Mouse (Mus musculus) testis, adult 2 months (tissue): ENCODE data around the gene Tmem88b. TPM values are rescaled to one million over a fixed set of nuclear protein-coding genes. Genes with fewer than 3 reads are reported as not detected.

ENCODE experiments used
- H3K27ac ChIP-seq: fragments of 200-500 bp; 2 replicates; pipeline ENCODE4 v1.5.1; 2012; ENCODE audit warnings: low read depth, low read length; ENCODE audit not compliant: control insufficient read depth, insufficient read depth
- H3K27me3 ChIP-seq: fragments of 200-500 bp; 2 replicates; pipeline ENCODE4 v1.6.1; 2012; ENCODE audit warnings: mild to moderate bottlenecking, low read length, moderate library complexity; ENCODE audit not compliant: control insufficient read depth, insufficient read depth
- H3K36me3 ChIP-seq: fragments of 200-500 bp; 2 replicates; pipeline ENCODE4 v1.6.1; 2012; ENCODE audit warnings: mild to moderate bottlenecking, low read length; ENCODE audit not compliant: control insufficient read depth, insufficient read depth
- H3K4me1 ChIP-seq: fragments of 200-500 bp; 2 replicates; pipeline ENCODE4 v1.6.1; 2012; ENCODE audit warnings: low read length; ENCODE audit not compliant: control insufficient read depth, insufficient read depth
- H3K4me3 ChIP-seq: fragments of 200-500 bp; 2 replicates; pipeline ENCODE4 v1.5.1; 2012; ENCODE audit warnings: low read depth, mild to moderate bottlenecking, low read length, moderate library complexity, mixed read lengths; ENCODE audit not compliant: control insufficient read depth
- CTCF ChIP-seq: fragments of 200-500 bp; IDR thresholded peaks from 2 replicates; pipeline ENCODE4 v1.5.1; 2012; ENCODE audit warnings: low read depth, mild to moderate bottlenecking, inconsistent platforms, low read length, moderate library complexity; ENCODE audit not compliant: control insufficient read depth, insufficient read depth, insufficient replicate concordance
- POLR2A ChIP-seq: fragments of 200-500 bp; IDR thresholded peaks from 2 replicates; pipeline ENCODE4 v1.6.1; 2012; ENCODE audit warnings: low read depth, mild to moderate bottlenecking, inconsistent platforms, low read length, moderate library complexity; ENCODE audit not compliant: control insufficient read depth
- polyA plus RNA-seq: library from polyadenylated mRNA; depleted of rRNA; stranded (reverse); fragments of >200 nt; gene quantifications from 2 replicates; pipeline ENCODE4 v1.2.3, GENCODE M21; 2012

Tmem88b gene
- polyA plus RNA-seq, 1 experiment, result 1.0 TPM

DNA sequence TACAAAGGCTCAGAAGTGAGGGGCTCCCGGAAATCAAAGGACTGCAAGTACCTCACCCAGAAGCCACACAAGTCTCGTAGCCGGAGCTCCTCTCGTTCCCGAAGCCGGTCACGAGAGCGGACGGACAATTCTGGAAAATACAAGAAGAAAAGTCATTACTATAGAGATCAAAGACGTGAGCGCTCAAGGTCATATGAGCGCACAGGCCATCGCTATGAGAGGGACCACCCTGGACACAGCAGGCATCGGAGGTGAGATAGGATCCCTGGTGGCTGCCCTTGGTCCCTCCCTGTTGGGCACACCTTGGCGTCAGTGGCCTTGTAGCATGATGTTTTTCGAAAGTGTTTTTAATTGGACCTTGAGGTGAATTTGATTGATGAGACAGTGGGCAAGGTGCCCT is 37.8 kb upstream of the Tmem88b start:
- no peak for TF ChIP-seq POLR2A
- TF ChIP-seq CTCF, result no peak
- H3K36me3 ChIP-seq, result peaks cover 3% of the 10 kb centered on the region
- no peaks in the 10 kb centered on the region for H3K27me3 ChIP-seq
- no peaks in the 10 kb centered on the region for H3K4me1 ChIP-seq
- H3K4me3 ChIP-seq, result no peak overlapping the region
- H3K27ac ChIP-seq, result no peak overlapping the region

DNA sequence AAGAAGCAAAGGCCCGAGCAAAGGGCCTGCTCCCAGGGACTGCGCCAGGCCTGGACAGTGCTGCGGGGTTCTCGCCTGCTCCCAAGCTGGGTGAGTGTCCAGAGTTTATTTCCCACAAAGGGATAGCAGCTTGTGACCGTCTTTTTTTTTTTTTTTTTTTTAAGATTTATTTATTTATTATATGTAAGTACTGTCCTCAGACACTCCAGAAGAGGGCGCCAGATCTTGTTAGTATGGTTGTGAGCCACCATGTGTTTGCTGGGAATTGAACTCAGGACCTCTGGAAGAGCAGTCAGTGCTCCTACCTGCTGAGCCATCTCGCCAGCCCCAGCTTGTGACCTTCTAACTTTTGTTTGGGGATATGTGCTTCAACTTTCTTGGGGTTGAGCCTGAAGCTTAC is 35.4 kb upstream of the Tmem88b start:
- no peak overlapping the region for H3K27ac ChIP-seq
- H3K36me3 ChIP-seq, result peaks cover 6% of the 10 kb centered on the region
- no peak overlapping the region for H3K4me3 ChIP-seq
- H3K4me1 ChIP-seq, result no peaks in the 10 kb centered on the region
- TF ChIP-seq POLR2A (no peak), CTCF (no peak)
- H3K27me3 ChIP-seq, result no peaks in the 10 kb centered on the region

DNA sequence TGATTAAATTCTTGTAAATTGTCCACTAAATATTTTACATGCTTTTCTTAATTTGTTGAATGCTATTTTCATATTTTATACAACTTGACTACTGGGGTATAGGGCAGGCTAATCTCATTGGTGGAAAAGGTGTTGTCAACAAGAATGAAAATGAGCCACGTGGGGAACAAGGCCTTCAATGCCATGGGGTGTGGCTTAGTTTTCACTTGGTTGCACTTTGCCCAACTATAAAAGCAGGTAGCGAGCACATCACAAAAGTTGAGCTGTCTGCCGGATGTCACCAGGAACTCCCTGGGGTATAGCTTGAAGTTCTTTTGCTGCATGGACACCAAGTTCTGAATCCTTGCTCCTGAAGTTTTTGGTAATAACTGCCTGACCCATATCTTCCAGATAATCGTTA is 31.9 kb upstream of the Tmem88b start:
- Histone ChIP-seq H3K27ac (no peak overlapping the region), H3K27me3 (no peaks in the 10 kb centered on the region), H3K4me3 (no peak overlapping the region), H3K4me1 (peaks cover 4% of the 10 kb centered on the region; the same call in 1 of the 2 replicates), H3K36me3 (peaks cover 12% of the 10 kb centered on the region)
- TF ChIP-seq POLR2A (no peak), CTCF (no peak)

DNA sequence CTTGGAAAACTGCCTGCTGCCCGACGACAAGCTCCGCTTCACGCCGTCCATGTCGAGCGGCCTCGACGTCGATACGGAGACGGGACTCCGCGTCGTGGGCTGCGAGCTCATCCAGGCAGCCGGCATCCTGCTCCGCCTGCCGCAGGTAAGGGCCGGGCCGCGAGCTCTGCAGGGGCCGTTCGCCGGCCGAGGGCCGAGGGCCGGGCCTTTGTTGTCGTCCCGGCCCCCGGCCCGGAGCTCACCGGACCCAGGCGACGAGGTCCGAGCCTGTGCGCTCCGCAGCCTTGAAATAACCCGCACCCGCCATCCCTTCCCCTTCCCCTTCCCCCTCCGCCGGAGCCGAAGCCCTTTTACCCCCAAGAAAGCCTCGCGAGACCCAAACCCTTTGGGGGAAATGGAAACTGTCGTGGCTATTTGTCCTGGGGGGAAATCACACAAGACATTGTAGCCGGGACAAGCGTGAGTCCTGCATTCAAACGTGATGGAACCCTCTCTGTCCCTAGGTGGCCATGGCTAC is 27.0 kb upstream of the Tmem88b start:
- H3K4me3 ChIP-seq, result peak overlapping the region; percentile 95
- H3K27me3 ChIP-seq, result no peaks in the 10 kb centered on the region
- H3K36me3 ChIP-seq, result peaks cover 14% of the 10 kb centered on the region
- H3K27ac ChIP-seq, result peak overlapping the region; percentile 93
- peaks cover 7% of the 10 kb centered on the region; the same call in 1 of the 2 replicates for H3K4me1 ChIP-seq
- TF ChIP-seq POLR2A (no peak; the same call in 1 of the 2 replicates), CTCF (no peak)

DNA sequence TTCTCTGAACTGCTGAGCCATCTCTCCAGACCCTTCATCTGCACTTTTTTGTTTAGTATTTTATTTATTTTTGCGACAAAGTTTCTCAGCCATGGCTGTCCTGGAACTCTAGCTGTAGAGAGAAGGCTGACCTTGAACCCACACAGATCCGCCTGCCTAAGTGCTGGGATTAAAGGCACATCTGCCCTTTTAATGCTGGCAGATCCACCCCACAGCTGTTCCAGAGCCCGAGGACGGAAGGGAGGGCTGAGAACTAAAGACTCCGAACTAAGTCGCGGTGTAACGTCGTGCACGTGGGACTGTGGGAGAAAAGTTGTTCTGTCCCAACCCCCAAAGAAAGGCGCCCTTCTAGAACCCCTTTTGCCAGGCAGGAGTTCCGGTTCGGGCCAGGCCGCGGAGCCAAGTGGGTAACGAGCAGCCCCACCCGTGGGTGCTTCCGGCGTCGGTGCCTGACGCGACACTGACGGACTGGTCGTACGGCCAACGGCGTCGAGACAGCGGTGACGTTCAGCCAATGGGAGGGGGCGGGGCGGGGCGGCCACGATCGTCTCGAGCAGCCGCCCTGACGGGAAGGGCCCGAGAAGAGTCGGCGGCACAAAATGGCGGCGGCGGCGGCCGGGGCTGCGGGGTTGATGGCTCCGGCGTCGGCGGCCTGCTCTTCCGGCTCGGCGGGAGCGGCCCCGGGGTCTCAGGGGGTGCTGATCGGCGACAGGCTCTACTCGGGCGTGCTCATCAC is 26.4 kb upstream of the Tmem88b start, which contains the start of gene Ccnl2:
Gene Ccnl2 (plus strand): TSS at position 561 of the 736 bp plus-strand sequence.
- peak within 1 kb of the TSS; percentile 95 for H3K4me3 ChIP-seq
- TF ChIP-seq POLR2A (peak; percentile 81), CTCF (no peak)
- H3K4me1 ChIP-seq, result peaks cover 7% of the 10 kb centered on the region; the same call in 1 of the 2 replicates
- no peaks in the 10 kb centered on the region for H3K27me3 ChIP-seq
- peaks cover 11% of the 10 kb centered on the region for H3K36me3 ChIP-seq
- H3K27ac ChIP-seq, result peak within 1 kb of the TSS; percentile 93

DNA sequence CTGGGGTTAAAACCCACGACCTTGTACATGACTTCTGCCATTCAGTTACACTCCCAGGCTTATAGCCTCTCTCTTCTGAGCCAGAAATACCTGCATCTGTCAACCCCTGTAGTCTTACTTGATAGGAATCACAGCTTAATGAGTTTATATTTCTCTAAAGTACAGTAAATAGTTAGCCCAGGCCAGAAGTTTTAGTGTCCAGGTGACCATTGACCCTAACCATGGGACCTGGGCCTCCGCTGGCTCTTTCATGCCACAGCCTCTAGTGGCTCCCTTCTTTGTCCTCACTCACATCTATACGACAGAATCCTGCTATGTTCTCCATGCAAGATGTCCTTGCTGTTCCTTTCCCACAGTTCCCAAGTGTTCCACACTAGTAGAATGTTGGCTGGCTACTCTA is 22.2 kb upstream of the Tmem88b start:
- no peak overlapping the region for H3K27ac ChIP-seq
- TF ChIP-seq CTCF, result no peak
- no peak for TF ChIP-seq POLR2A
- H3K4me3 ChIP-seq, result no peak overlapping the region
- H3K27me3 ChIP-seq, result no peaks in the 10 kb centered on the region
- peaks cover 10% of the 10 kb centered on the region for H3K36me3 ChIP-seq
- peaks cover 8% of the 10 kb centered on the region for H3K4me1 ChIP-seq

DNA sequence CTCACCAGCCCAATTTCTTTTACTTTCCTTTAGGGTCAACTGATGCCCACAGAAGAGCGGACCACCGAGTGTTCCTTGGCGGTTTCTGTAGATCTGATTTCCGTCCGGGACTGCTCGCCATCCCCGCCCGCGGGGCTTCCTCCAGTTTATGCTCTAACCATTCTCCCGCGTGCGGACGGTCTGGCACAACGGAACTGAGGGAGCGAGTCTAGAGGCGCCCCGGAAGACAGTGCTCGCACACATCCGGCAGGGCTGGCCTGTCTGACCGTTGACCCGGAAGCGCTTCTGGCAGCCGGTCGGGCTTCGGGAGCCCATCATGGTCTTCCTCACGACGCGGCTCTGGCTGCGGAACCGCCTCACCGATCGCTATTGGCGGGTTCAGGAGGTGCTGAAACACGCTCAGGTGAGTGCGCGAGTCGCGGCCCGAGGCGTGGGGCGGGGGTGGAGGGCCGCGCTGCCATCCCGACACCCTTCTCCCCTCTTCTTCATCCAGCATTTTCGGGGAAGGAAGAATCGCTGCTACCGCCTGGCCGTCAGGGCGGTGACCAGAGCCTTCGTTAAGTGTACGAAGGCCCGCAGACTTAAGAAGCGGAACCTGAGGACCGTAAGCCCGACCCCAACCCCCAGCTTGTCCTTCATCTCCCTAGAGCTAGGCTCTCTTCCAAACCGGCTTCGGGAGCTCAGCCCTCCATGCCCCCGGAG is 17.8 kb upstream of the Tmem88b start:
- Histone ChIP-seq H3K4me3 (peak overlapping the region; percentile 96), H3K27ac (peak overlapping the region; percentile 83), H3K36me3 (peaks cover 4% of the 10 kb centered on the region), H3K27me3 (no peaks in the 10 kb centered on the region), H3K4me1 (peaks cover 7% of the 10 kb centered on the region)
- TF ChIP-seq CTCF (no peak), POLR2A (peak; percentile 79)
